Mouse (Mus musculus) midbrain, embryonic 11.5 days (tissue): ENCODE data around the gene Vezf1. TPM values are rescaled to one million over a fixed set of nuclear protein-coding genes. Genes with fewer than 3 reads are reported as not detected.

Experiments
- ATAC-seq: fragments of 200-750 bp; cut with Nextera tagmentation; 2 replicates; pipeline ENCODE4 v1.8.0; 2017; ENCODE audit warnings: moderate TSS enrichment, moderate library complexity; ENCODE audit not compliant: low FRiP score
- DNase-seq: peaks from one replicate; pipeline ENCODE4 v3.0.0; 2015; ENCODE audit warnings: low spot score; ENCODE audit errors: missing footprints
- H3K27ac ChIP-seq: fragments of 300-500 bp; sonication (generic); 2 replicates; pipeline ENCODE4 v1.5.1; 2014; ENCODE audit warnings: low read depth, low read length
- H3K27me3 ChIP-seq: fragments of 300-500 bp; sonication (generic); 2 replicates; pipeline ENCODE4 v1.6.1; 2014; ENCODE audit warnings: mild to moderate bottlenecking, low read length, moderate library complexity, mixed read lengths; ENCODE audit not compliant: control insufficient read depth, insufficient read depth
- H3K36me3 ChIP-seq: fragments of 300-500 bp; sonication (generic); 2 replicates; pipeline ENCODE4 v1.6.1; 2014; ENCODE audit warnings: mild to moderate bottlenecking, low read length, moderate library complexity, mixed read lengths; ENCODE audit not compliant: control insufficient read depth, insufficient read depth
- H3K4me1 ChIP-seq: fragments of 300-500 bp; sonication (generic); 2 replicates; pipeline ENCODE4 v1.6.1; 2014; ENCODE audit warnings: low read length; ENCODE audit not compliant: control insufficient read depth, insufficient read depth
- H3K4me2 ChIP-seq: fragments of 300-500 bp; sonication (generic); 2 replicates; pipeline ENCODE4 v1.6.1; 2014; ENCODE audit warnings: mild to moderate bottlenecking, moderate library complexity
- H3K4me3 ChIP-seq: fragments of 300-500 bp; sonication (generic); 2 replicates; pipeline ENCODE4 v1.5.1; 2014; ENCODE audit warnings: low read depth, low read length
- H3K9ac ChIP-seq: fragments of 300-500 bp; sonication (generic); 2 replicates; pipeline ENCODE4 v1.6.1; 2014; ENCODE audit warnings: low read length
- H3K9me3 ChIP-seq: fragments of 300-500 bp; sonication (generic); 2 replicates; pipeline ENCODE4 v1.6.1; 2016; ENCODE audit warnings: low read length; ENCODE audit not compliant: control insufficient read depth
- WGBS: fragments of 180-500 bp; shearing (Covaris S2); extraction: QIAGEN DNeasy Blood & Tissue Kit; methylation state at CpG from one replicate; pipeline ENCODE4 v1.1.7; 2014; 5-methylcytosine and 5-hydroxymethylcytosine counted together
- polyA plus RNA-seq: library from polyadenylated mRNA; unstranded; fragments of >200 nt; fragmentation: Nextera tagmentation; extraction: Ambion mirVana; gene quantifications from 2 replicates; pipeline ENCODE4 v1.2.1, GENCODE M21; 2014

Gene Vezf1
- polyA plus RNA-seq, 1 experiment from 2014 or later = 82.5 TPM

DNA sequence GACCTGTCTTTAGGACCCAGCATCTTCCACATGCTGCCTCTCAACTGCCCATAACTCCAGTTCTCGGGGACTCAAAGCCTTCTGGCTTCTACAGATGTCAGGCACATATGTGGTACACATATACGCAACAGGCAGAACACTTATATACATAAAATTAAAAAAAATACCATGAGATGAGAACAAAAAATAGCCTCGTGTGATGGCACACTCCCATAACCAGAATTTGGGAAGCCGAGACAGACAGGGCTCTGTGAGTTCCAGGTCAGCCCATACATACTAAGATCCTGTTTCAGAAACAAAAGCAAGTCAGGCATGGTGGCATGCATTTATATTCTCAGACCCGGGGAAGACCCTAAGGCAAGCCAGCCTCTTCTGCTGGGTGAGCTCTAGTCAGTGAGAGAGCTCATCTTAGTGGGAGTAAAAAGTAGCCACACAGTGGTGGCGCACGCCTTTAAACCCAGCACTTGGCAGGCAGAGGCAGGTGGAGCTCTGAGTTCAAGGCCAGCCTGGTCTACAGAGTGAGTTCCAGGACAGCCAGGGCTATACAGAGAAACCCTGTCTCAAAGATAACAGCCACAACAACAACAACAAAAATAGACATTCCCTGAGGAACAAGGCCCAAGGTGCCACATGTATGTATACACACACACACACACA, 44.7 kb downstream of the Vezf1 start:
- Histone ChIP-seq H3K4me3 (no peak overlapping the region), H3K9ac (no peak overlapping the region), H3K36me3 (no peaks in the 10 kb centered on the region), H3K27ac (no peak overlapping the region), H3K4me2 (no peak overlapping the region), H3K27me3 (no peaks in the 10 kb centered on the region), H3K9me3 (no peaks in the 10 kb centered on the region), H3K4me1 (peaks cover 26% of the 10 kb centered on the region)
- ATAC-seq = no peak
- WGBS = 83% methylated on average over 7 of the region's 7 CpGs
- DNase-seq = peak; percentile 82

DNA sequence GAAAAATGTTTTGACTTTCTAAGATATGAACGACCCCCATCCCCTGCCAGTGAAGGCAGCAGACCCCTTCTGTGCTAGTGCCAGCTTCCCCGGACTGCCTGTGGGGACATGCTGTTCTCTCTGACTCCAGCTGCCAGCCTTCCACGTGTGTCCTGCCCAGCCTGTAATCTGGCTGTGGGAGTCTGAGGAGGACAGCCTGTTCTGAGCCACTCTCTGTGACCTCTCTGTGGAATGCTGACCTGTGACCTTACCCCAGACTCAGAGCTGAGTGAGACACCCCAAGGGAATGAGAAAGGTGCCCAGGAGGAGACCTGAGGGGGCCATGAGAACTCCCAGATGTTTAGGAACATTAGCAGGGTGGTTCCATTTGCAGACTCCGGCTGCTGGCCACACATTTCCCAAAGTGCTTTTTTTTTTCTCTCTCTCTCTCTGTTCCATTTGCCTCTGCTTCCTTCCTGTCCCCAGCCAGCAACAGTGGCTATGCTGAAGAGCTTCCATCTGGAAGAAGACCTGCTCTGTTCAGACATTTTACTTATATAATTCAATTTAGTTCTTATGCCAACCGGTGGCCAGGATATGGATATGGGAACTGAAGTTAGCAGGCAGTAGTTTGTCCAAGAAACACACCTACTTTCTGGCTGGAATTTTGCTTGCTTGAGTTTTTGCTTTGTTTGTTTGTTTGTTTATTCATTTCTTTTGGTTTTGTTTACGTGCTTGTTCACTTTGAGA, 45.6 kb downstream of the Vezf1 start:
- 56% methylated on average over 6 of the region's 6 CpGs for WGBS
- no peak overlapping the region for H3K4me2 ChIP-seq
- no peaks in the 10 kb centered on the region for H3K36me3 ChIP-seq
- H3K9ac ChIP-seq = no peak overlapping the region
- peaks cover 35% of the 10 kb centered on the region for H3K4me1 ChIP-seq
- no peaks in the 10 kb centered on the region for H3K9me3 ChIP-seq
- H3K27me3 ChIP-seq = no peaks in the 10 kb centered on the region
- DNase-seq = peak; percentile 86
- H3K27ac ChIP-seq = no peak overlapping the region
- H3K4me3 ChIP-seq = no peak overlapping the region
- ATAC-seq = no peak

DNA sequence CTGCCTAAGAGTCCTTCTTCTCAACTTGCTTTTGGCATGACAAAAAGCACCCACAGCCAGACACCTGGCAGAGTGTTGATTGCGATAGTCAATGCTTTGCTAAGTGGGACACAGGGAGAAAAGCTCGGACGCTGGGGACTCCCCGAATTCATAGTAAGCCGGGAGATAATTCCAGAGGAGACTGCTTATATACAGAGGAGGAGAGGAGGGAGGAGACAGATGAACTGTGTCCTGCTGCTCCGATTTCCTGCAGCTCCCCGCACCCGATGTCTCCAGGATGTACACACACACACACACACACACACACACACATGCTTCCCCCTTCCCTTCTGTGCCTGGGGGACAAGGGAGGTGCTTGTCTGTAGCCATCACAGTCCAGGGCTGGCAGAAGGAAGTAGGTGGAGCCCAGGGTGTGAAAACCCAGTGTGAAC, 46.8 kb downstream of the Vezf1 start:
- ATAC-seq (no peak), DNase-seq (no peak)
- Histone ChIP-seq H3K4me1 (peaks cover 46% of the 10 kb centered on the region), H3K9ac (0 out of 2 replicates have a peak overlapping the region, but pooled peaks have one; percentile 2), H3K27me3 (no peaks in the 10 kb centered on the region), H3K4me2 (no peak overlapping the region), H3K9me3 (no peaks in the 10 kb centered on the region), H3K27ac (no peak overlapping the region), H3K4me3 (no peak overlapping the region), H3K36me3 (no peaks in the 10 kb centered on the region)
- WGBS = 65% methylated on average over 7 of the region's 8 CpGs

DNA sequence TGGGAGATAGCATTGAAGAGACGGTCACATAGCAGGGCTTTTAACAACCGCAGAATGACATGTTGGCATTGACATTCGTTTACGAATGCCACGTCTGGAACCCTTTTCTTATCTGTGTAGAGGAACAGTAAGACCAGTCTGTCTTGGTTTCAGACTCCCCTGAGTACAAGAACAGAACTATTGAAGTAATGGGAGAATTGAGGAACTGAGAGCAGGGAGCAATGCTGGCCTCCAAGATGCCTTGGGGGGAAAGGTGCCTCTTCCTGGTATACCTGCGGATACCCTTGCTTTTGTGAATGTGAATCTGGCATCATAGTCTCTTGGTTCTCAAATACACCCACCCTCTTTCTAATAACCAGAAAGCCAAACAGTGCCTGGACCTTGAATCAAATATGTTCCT, 48.5 kb downstream of the Vezf1 start:
- Histone ChIP-seq H3K9me3 (no peaks in the 10 kb centered on the region), H3K4me2 (no peak overlapping the region), H3K9ac (no peak overlapping the region), H3K36me3 (no peaks in the 10 kb centered on the region), H3K4me3 (no peak overlapping the region), H3K27me3 (no peaks in the 10 kb centered on the region), H3K27ac (no peak overlapping the region), H3K4me1 (peaks cover 51% of the 10 kb centered on the region)
- DNase-seq = no peak
- 94% methylated on average over 6 of the region's 6 CpGs for WGBS
- ATAC-seq = no peak

DNA sequence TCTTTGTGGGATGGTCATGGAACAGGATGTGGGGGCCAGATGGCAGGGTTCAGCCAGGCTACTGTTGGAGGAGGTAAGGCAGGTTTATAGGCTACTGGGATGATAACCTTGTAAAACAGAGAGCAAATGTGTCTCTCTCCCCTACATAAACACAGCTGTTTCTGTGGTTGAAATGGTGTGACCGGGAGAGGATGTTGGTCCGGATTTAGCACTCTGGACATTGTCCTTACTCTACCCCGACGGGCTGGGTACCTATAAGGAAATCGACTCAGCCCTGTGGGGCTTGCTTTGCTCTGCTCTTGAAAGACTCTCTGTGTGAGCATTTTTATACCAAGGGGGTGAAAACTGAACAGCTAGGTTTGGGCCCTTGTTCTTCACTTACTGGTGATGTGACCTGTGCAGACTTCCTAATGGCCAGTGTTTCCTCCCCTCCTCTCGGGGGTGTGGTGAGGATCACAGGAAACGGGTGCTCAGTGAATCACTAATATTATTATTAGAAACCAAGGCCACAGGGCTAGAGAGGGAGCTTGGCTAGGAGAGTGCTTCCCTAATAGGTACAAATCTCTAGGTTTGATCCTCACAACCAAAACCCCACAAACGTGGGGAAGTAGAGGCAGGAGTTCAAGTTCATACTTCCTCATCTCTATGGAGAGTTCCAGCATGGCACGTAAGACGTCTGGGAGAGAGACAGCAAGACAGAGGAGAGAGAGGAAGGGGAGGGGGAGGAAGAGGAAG, 49.4 kb downstream of the Vezf1 start:
- Histone ChIP-seq H3K9me3 (no peaks in the 10 kb centered on the region), H3K9ac (no peak overlapping the region; the same call in 1 of the 2 replicates), H3K4me1 (peaks cover 47% of the 10 kb centered on the region), H3K4me2 (no peak overlapping the region), H3K27ac (peak overlapping the region; percentile 99), H3K36me3 (no peaks in the 10 kb centered on the region), H3K4me3 (no peak overlapping the region), H3K27me3 (no peaks in the 10 kb centered on the region)
- DNase-seq (no peak), ATAC-seq (no peak)
- 73% methylated on average over 10 of the region's 10 CpGs for WGBS

DNA sequence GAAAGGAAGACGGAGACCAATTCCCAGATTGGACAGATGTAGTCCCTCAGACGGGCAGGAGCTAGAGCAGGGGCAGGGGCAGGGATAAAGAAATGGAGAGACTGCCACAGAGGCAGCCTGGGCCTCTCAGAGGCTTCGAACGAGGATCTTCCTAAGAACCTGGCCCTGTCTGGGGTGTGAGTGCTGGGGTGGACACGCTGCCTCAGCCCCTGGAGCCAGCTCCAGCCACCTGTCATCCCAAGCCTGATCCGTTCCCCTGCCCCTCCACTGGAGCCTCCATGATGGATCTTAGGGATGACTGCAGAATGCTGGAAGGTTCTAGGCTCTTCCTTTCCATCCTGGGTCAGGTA, 50.0 kb downstream of the Vezf1 start:
- WGBS = 36% methylated on average over 6 of the region's 6 CpGs
- Histone ChIP-seq H3K9me3 (no peaks in the 10 kb centered on the region), H3K27me3 (no peaks in the 10 kb centered on the region), H3K4me2 (no peak overlapping the region), H3K4me3 (no peak overlapping the region), H3K27ac (peak overlapping the region; percentile 99), H3K9ac (peak overlapping the region; percentile 52; the same call in 1 of the 2 replicates), H3K4me1 (peaks cover 47% of the 10 kb centered on the region), H3K36me3 (no peaks in the 10 kb centered on the region)
- ATAC-seq = no peak
- no peak for DNase-seq

DNA sequence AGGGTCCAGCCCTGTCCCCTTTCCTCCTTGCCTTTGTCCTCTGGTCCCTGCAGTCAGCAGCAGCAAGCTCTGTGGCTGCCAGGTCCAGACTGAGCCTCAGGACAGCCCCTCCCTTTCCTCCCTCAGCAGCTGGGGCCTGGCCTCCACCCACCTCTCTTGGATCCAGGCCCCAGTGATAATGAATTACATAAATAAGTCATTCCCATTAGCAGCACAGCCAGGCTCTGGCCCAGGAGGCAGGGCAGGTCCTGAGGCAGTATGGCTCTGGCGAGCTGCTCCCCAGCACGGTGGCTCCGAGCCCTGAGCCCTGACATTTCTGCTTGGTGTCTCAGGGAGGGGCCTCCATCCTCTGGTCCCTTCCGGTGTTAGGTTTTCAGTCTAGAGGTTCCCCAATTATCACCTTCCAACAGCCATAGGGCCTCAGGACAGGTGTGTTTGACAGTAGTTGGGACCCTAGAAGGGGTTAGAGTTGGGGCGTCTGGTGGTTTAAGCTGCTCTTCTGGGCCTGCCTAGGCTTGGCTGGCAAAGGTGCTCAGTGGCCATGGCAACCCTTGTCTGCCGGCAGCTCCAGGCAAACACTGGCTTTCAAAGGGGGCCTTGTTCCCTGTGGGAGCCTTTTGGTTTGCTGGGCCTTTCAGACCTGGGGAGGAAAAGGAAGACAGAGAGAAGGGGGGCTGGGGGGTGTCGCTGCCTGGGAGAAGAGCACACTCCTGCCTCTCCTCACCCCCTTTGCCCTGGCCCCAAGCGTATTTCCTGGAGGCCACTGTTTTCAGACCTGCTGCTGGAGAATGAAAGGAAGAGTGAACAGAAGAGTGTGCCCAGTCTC, 51.0 kb downstream of the Vezf1 start:
- Histone ChIP-seq H3K9ac (peak overlapping the region; percentile 61), H3K36me3 (no peaks in the 10 kb centered on the region), H3K27ac (peak overlapping the region; percentile 99), H3K27me3 (no peaks in the 10 kb centered on the region), H3K4me3 (peak overlapping the region; percentile 6; the same call in 1 of the 2 replicates), H3K4me2 (peak overlapping the region; percentile 31), H3K9me3 (no peaks in the 10 kb centered on the region), H3K4me1 (peaks cover 48% of the 10 kb centered on the region)
- peak; percentile 97 for DNase-seq
- ATAC-seq = peak; percentile 94
- WGBS = 3% methylated on average over 8 of the region's 8 CpGs

DNA sequence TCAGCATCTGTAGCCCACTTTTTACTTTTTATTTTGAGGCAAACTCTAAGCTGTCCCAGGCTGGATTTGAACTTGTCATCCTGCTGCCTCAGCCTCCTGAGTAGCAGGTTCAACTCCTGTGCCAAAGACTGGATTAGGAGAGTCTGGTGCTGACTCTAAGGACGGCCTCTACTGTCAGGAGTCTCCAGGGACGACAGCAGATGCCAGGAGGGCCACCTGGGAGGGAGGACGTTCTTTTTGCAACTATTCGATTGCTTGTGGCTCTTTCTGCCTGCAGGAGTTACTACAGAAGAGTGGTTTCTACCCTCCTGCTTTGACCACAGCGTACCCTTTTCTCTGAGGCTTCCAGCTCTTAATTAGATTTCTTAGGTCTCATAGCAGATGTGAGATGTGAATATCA, 54.5 kb downstream of the Vezf1 start:
- Histone ChIP-seq H3K9ac (no peak overlapping the region), H3K4me3 (no peak overlapping the region), H3K27me3 (no peaks in the 10 kb centered on the region), H3K9me3 (no peaks in the 10 kb centered on the region), H3K4me2 (no peak overlapping the region), H3K36me3 (no peaks in the 10 kb centered on the region), H3K27ac (no peak overlapping the region), H3K4me1 (peaks cover 47% of the 10 kb centered on the region)
- ATAC-seq (no peak), DNase-seq (no peak)
- 52% methylated on average over 5 of the region's 5 CpGs for WGBS
